Mouse (Mus musculus) spleen, adult 2 months (tissue): ENCODE measurements around the gene Gm43720. TPM values are rescaled to one million over a fixed set of nuclear protein-coding genes. Genes with fewer than 3 reads are reported as not detected.
A peak's percentile ranks its signal among the peaks of the same experiment; 100 is the strongest.

Experiments
- DNase-seq, 2 experiments: peaks; one replicate each; pipeline versions ENCODE4 v3.0.0 to v3.0.0-alpha.2; 2012 to 2021; ENCODE audit warnings: low spot score in 2 of 2, low read depth in 1 of 2
- H3K27ac ChIP-seq: fragments of 200-500 bp; 2 replicates; pipeline ENCODE4 v1.5.1; 2012; ENCODE audit warnings: low read length, inconsistent platforms; ENCODE audit not compliant: insufficient read depth
- H3K27me3 ChIP-seq: fragments of 200-500 bp; 2 replicates; pipeline ENCODE4 v1.6.1; 2012; ENCODE audit warnings: mild to moderate bottlenecking, moderate library complexity, low read length, inconsistent platforms; ENCODE audit not compliant: control insufficient read depth, insufficient read depth
- H3K36me3 ChIP-seq: fragments of 200-500 bp; 2 replicates; pipeline ENCODE4 v1.6.1; 2012; ENCODE audit warnings: mild to moderate bottlenecking, low read length, inconsistent platforms; ENCODE audit not compliant: control insufficient read depth, insufficient read depth
- H3K4me1 ChIP-seq: fragments of 200-500 bp; 2 replicates; pipeline ENCODE4 v1.6.1; 2011; ENCODE audit warnings: inconsistent platforms; ENCODE audit not compliant: control insufficient read depth, insufficient read depth, insufficient read length
- H3K4me3 ChIP-seq: fragments of 200-500 bp; 2 replicates; pipeline ENCODE4 v1.5.1; 2011; ENCODE audit warnings: mild to moderate bottlenecking, inconsistent platforms; ENCODE audit not compliant: insufficient read depth, insufficient read length; ENCODE audit errors: extremely low read depth
- CTCF ChIP-seq: fragments of 200-500 bp; IDR thresholded peaks from 2 replicates; pipeline ENCODE4 v1.5.1; 2011; ENCODE audit warnings: mild to moderate bottlenecking, inconsistent platforms; ENCODE audit not compliant: insufficient read depth, insufficient read length, insufficient replicate concordance; ENCODE audit errors: extremely low read depth
- POLR2A ChIP-seq: fragments of 200-500 bp; IDR thresholded peaks from 2 replicates; pipeline ENCODE4 v1.6.1; 2011; ENCODE audit warnings: low read depth, low read length, inconsistent platforms
- WGBS: fragments of 180-500 bp; shearing (Covaris S2); methylation state at CpG from one replicate; pipeline ENCODE4 v1.1.7; 2018; 5-methylcytosine and 5-hydroxymethylcytosine counted together
- polyA plus RNA-seq: library from polyadenylated mRNA; depleted of rRNA; stranded (reverse); fragments of >200 nt; gene quantifications from 2 replicates; pipeline ENCODE4 v1.2.3, GENCODE M21; 2012; rRNA removed

Gene Gm43720
- not detected in 2 replicates for polyA plus RNA-seq

- Histone ChIP-seq H3K36me3 (no peaks in the 10 kb centered on the region), H3K4me3 (peak within 1 kb of the TSS; percentile 55), H3K27me3 (no peaks in the 10 kb centered on the region), H3K27ac (no peak within 1 kb of the TSS), H3K4me1 (0 out of 2 replicates have a peak, but pooled peaks cover 3% of the 10 kb centered on the region)
- no peak for TF ChIP-seq CTCF
- TF ChIP-seq POLR2A: no peak
- WGBS: 2% methylated on average over 56 of the region's 56 CpGs
- DNase-seq: peak; percentile 78 to 88
These were observed at the start of gene Gm43720, which contains the start of the genes Gpc2 and Stag3 for GRCm38 (mm10) chr5:138279585-138280424. TSS of gene Gm43720 (minus strand) at chr5:138279958. TSS of gene Gpc2 (minus strand) at chr5:138280005. TSS of gene Stag3 (plus strand) at chr5:138280240.

- Histone ChIP-seq H3K27me3 (no peaks in the 10 kb centered on the region), H3K4me3 (no peak overlapping the region), H3K27ac (no peak overlapping the region), H3K4me1 (no peaks in the 10 kb centered on the region), H3K36me3 (no peaks in the 10 kb centered on the region)
- TF ChIP-seq CTCF: no peak
- TF ChIP-seq POLR2A: no peak
- no peak for DNase-seq
- WGBS: 91% methylated on average over 3 of the region's 3 CpGs
These were observed 33.0 kb upstream of the Gm43720 start for GRCm38 (mm10) chr5:138312795-138313194.

GRCm38 (mm10) chr5:138299613-138300012, 19.9 kb upstream of the Gm43720 start:
- H3K4me1 ChIP-seq: no peaks in the 10 kb centered on the region
- TF ChIP-seq CTCF: no peak
- no peak for TF ChIP-seq POLR2A
- H3K27me3 ChIP-seq: no peaks in the 10 kb centered on the region
- no peaks in the 10 kb centered on the region for H3K36me3 ChIP-seq
- H3K4me3 ChIP-seq: no peak overlapping the region
- DNase-seq: no peak
- WGBS: 88% methylated on average over 2 of the region's 2 CpGs
- H3K27ac ChIP-seq: no peak overlapping the region

GRCm38 (mm10) chr5:138294158-138294557, 14.4 kb upstream of the Gm43720 start:
- TF ChIP-seq CTCF (no peak), POLR2A (no peak)
- Histone ChIP-seq H3K27me3 (no peaks in the 10 kb centered on the region), H3K27ac (no peak overlapping the region), H3K4me1 (no peaks in the 10 kb centered on the region), H3K4me3 (no peak overlapping the region), H3K36me3 (no peaks in the 10 kb centered on the region)
- DNase-seq: no peak

- H3K4me1 ChIP-seq: no peaks in the 10 kb centered on the region
- 85% methylated on average over 1 of the region's 1 CpGs for WGBS
These were observed 11.9 kb upstream of the Gm43720 start for GRCm38 (mm10) chr5:138291638-138292037.

GRCm38 (mm10) chr5:138287861-138288260, 8.1 kb upstream of the Gm43720 start:
- H3K36me3 ChIP-seq: no peaks in the 10 kb centered on the region
- WGBS: 81% methylated on average over 3 of the region's 3 CpGs
- DNase-seq: no peak
- H3K27me3 ChIP-seq: no peaks in the 10 kb centered on the region
- TF ChIP-seq CTCF (no peak), POLR2A (no peak)
- H3K4me1 ChIP-seq: no peaks in the 10 kb centered on the region
- H3K27ac ChIP-seq: no peak overlapping the region
- no peak overlapping the region for H3K4me3 ChIP-seq

More at GRCm38 (mm10) chr5:138291638-138292037, 11.9 kb upstream of the Gm43720 start:
- H3K27me3 ChIP-seq: no peaks in the 10 kb centered on the region
- H3K27ac ChIP-seq: no peak overlapping the region
- no peak overlapping the region for H3K4me3 ChIP-seq
- DNase-seq: no peak
- no peaks in the 10 kb centered on the region for H3K36me3 ChIP-seq
- TF ChIP-seq CTCF (no peak), POLR2A (no peak)

GRCm38 (mm10) chr5:138283540-138283939, 3.8 kb upstream of the Gm43720 start:
- no peak overlapping the region for H3K27ac ChIP-seq
- no peaks in the 10 kb centered on the region for H3K36me3 ChIP-seq
- no peak for DNase-seq
- H3K27me3 ChIP-seq: no peaks in the 10 kb centered on the region
- WGBS: 68% methylated on average over 1 of the region's 1 CpGs
- TF ChIP-seq CTCF (no peak), POLR2A (no peak)
- no peak overlapping the region for H3K4me3 ChIP-seq
- H3K4me1 ChIP-seq: 0 out of 2 replicates have a peak, but pooled peaks cover 3% of the 10 kb centered on the region
